ENCODE assay signal across 8 mouse cellular contexts in genomic region chr8:35882638-35883455, GRCm38 (mm10).
DNase-seq lines count a peak whose midpoint lies in the region; ATAC-seq and TF ChIP-seq lines count a peak whose summit lies in the region.

No protein-coding gene starts in this region.

- TF ChIP-seq CTCF in C2C12 (IDR thresholded peaks at IDR 0.05; ENCODE audit: control insufficient read depth, insufficient read depth, insufficient read length), result no peak
- no peak for TF ChIP-seq CTCF in midbrain, postnatal 0 days (IDR thresholded peaks at IDR 0.05)

- no peaks in the 10 kb centered on the region for H3K4me1 ChIP-seq in forebrain, embryonic 11.5 days (replicated peaks; ENCODE audit: control insufficient read depth, insufficient read depth, low read length)
- H3K4me1 ChIP-seq in hindbrain, embryonic 14.5 days (replicated peaks; ENCODE audit: control insufficient read depth, insufficient read depth, low read length), result peaks cover 16% of the 10 kb centered on the region
- H3K4me1 ChIP-seq in midbrain, postnatal 0 days (ENCODE audit: insufficient read depth, low read length), result 0 out of 2 replicates have a peak, but pooled peaks cover under 1% of the 10 kb centered on the region

- H3K9me3 ChIP-seq in forebrain, embryonic 11.5 days (ENCODE audit: control insufficient read depth, low read length), result no peaks in the 10 kb centered on the region
- no peaks in the 10 kb centered on the region for H3K9me3 ChIP-seq in hindbrain, embryonic 14.5 days (ENCODE audit: control insufficient read depth, low read length)
- H3K9me3 ChIP-seq in midbrain, postnatal 0 days (ENCODE audit: low read length), result no peaks in the 10 kb centered on the region

- no peaks in the 10 kb centered on the region for H3K27me3 ChIP-seq in C2C12 (ENCODE audit: control insufficient read depth, insufficient read depth, insufficient read length)
- H3K27me3 ChIP-seq in forebrain, embryonic 11.5 days (ENCODE audit: control insufficient read depth, insufficient read depth, low read length), result no peaks in the 10 kb centered on the region
- H3K27me3 ChIP-seq in hindbrain, embryonic 14.5 days (ENCODE audit: control insufficient read depth, insufficient read depth, low read length), result no peaks in the 10 kb centered on the region
- H3K27me3 ChIP-seq in midbrain, postnatal 0 days (ENCODE audit: insufficient read depth, low read length), result no peaks in the 10 kb centered on the region

- DNase-seq in embryo, embryonic 10.5 days (ENCODE audit: low spot score), result peak; percentile 29
- no peak for DNase-seq in embryo, embryonic 10 days (ENCODE audit: low spot score)
- DNase-seq in forebrain, embryonic 11.5 days (ENCODE audit: low spot score), result no peak
- peak; percentile 77 for DNase-seq in hindbrain, embryonic 14.5 days (ENCODE audit: low spot score)
- peak; percentile 89 for DNase-seq in midbrain, postnatal 0 days (ENCODE audit: low spot score)
- no peak for DNase-seq in embryo, embryonic 11 days
- no peak for DNase-seq in yolk sac, embryonic 10.5 days (ENCODE audit: low spot score)

- no peak overlapping the region for H3ac ChIP-seq in C2C12 (ENCODE audit: control insufficient read depth, insufficient read length, low read depth)

- no peak overlapping the region for H3K4me3 ChIP-seq in C2C12 (ENCODE audit: insufficient read depth, poor library complexity, severe bottlenecking)
- no peak overlapping the region for H3K4me3 ChIP-seq in forebrain, embryonic 11.5 days (ENCODE audit: low read depth, low read length)
- no peak overlapping the region for H3K4me3 ChIP-seq in hindbrain, embryonic 14.5 days (replicated peaks; ENCODE audit: low read length)
- no peak overlapping the region for H3K4me3 ChIP-seq in midbrain, postnatal 0 days (ENCODE audit: low read depth, low read length)

- H3K9ac ChIP-seq in forebrain, embryonic 11.5 days (ENCODE audit: low read length), result no peak overlapping the region
- H3K9ac ChIP-seq in hindbrain, embryonic 14.5 days, result peak overlapping the region; percentile 54
- H3K9ac ChIP-seq in midbrain, postnatal 0 days (replicated peaks; ENCODE audit: low read length, poor library complexity, severe bottlenecking), result no peak overlapping the region

- H3K79me2 ChIP-seq in C2C12 (ENCODE audit: control insufficient read depth, insufficient read depth), result no peaks in the 10 kb centered on the region

- 0 out of 2 replicates have a peak overlapping the region, but pooled peaks have one; percentile 3 for H3K4me2 ChIP-seq in forebrain, embryonic 11.5 days (ENCODE audit: low read depth, low read length, severe bottlenecking)
- peak overlapping the region; percentile 42 for H3K4me2 ChIP-seq in hindbrain, embryonic 14.5 days (replicated peaks)
- peak overlapping the region; percentile 32 for H3K4me2 ChIP-seq in midbrain, postnatal 0 days (ENCODE audit: low read depth, low read length, poor library complexity, severe bottlenecking)

- no peak overlapping the region for H3K27ac ChIP-seq in forebrain, embryonic 11.5 days (ENCODE audit: low read depth, low read length)
- H3K27ac ChIP-seq in hindbrain, embryonic 14.5 days, result peak overlapping the region; percentile 91
- H3K27ac ChIP-seq in midbrain, postnatal 0 days (ENCODE audit: low read depth, low read length), result peak overlapping the region; percentile 59; the same call in 1 of the 2 replicates

- H3K36me3 ChIP-seq in C2C12 (ENCODE audit: control insufficient read depth, insufficient read depth), result no peaks in the 10 kb centered on the region
- no peaks in the 10 kb centered on the region for H3K36me3 ChIP-seq in forebrain, embryonic 11.5 days (ENCODE audit: control insufficient read depth, insufficient read depth, low read length)
- no peaks in the 10 kb centered on the region for H3K36me3 ChIP-seq in hindbrain, embryonic 14.5 days (replicated peaks; ENCODE audit: control insufficient read depth, insufficient read depth)
- no peaks in the 10 kb centered on the region for H3K36me3 ChIP-seq in midbrain, postnatal 0 days (ENCODE audit: insufficient read depth, low read length)

- ATAC-seq in forebrain, embryonic 11.5 days (replicated peaks; ENCODE audit: low FRiP score), result no peak
- ATAC-seq in hindbrain, embryonic 14.5 days (ENCODE audit: low FRiP score), result peak; percentile 83
- ATAC-seq in midbrain, postnatal 0 days (ENCODE audit: low FRiP score), result peak; percentile 65; the same call in 1 of the 2 replicates

- H3K79me3 ChIP-seq in C2C12 (ENCODE audit: low read depth), result no peaks in the 10 kb centered on the region

- 20% methylated on average over 12 of the region's 12 CpGs for WGBS in forebrain, embryonic 11.5 days
- 9% methylated on average over 12 of the region's 12 CpGs for WGBS in hindbrain, embryonic 14.5 days
- 10% methylated on average over 12 of the region's 12 CpGs for WGBS in midbrain, postnatal 0 days

TF ChIP-seq in C2C12, 6 proteins besides CTCF, POLR2A, EP300 and RAD21:
- TF ChIP-seq FOSL1 (IDR thresholded peaks at IDR 0.05; ENCODE audit: insufficient read depth, low read length, poor library complexity, severe bottlenecking) (no peak), CEBPB (IDR thresholded peaks at IDR 0.05; ENCODE audit: low read depth) (peak; percentile 49)
TF ChIP-seq in C2C12: peak in this region for 1.

Comparison
In these comparisons a context has a peak if more than half of its experiments do, and no peak if none do; other contexts are left out.
1. DNase-seq: peak in embryo, embryonic 10.5 days (single experiment), hindbrain, embryonic 14.5 days (single experiment) and midbrain, postnatal 0 days (single experiment); none in embryo, embryonic 10 days (single experiment), forebrain, embryonic 11.5 days (single experiment), embryo, embryonic 11 days (single experiment) and yolk sac, embryonic 10.5 days (single experiment).
2. Peak in every context shown above with its lines, with median percentiles within 50 percentile points of each other: H3K4me2 ChIP-seq.